Mouse (Mus musculus) left cerebral cortex, postnatal 36 days (tissue): ENCODE measurements around the gene Smco3. TPM values are rescaled to one million over a fixed set of nuclear protein-coding genes. Genes with fewer than 3 reads are reported as not detected.
"Not testable (repeated sequence)": the region's sequence is repeated elsewhere in the genome, so short reads cannot be mapped to it uniquely, and the experiment has no call there.

Experiments
- DNase-seq, 2 experiments: peaks; one replicate each; pipeline ENCODE4 v3.0.0; 2021 to 2022; ENCODE audit warnings: low spot score in 2 of 2, mixed read lengths in 1 of 2
- intact Hi-C: fragments of 180-260 bp; cut with DNase I; formaldehyde crosslinking; loops from one replicate; pipeline ENCODE4 v1.15.1; 2025
- total RNA-seq, 2 experiments: library from RNA; stranded (reverse); gene quantifications; 2 replicates each; pipeline ENCODE4 v1.2.3; 2021

Gene Smco3
- total RNA-seq, result 1 to 10 TPM; 3.6 to 5.6 TPM

DNA sequence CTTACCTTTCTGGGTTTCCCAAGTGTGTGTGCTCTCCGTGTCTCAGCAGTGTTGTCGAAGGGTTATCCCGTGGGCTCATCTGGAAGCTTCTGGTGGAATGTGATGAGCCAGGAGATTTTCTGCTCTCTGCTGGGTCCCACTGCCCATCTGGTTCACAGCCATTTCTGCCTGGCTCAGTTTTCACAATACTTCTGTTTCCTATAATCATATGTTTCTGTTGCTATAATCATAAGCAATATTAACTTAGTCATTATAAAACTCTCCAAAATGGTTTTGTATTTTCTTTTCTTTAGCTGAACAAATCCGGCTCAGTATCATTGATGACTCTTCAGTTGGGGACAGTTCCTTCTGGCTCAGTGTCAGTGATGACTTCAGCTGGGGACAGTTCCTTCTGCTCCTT, at the start of gene Smco3:
TSS of gene Smco3 (minus strand) at position 101 of the 400 bp plus-strand sequence.
- DNase-seq, result no peak
- intact Hi-C loops, result no loop called here

GRCm38 (mm10) chr6:136884766-136885165, 49.5 kb upstream of the Smco3 start:
- intact Hi-C loops, DNase-seq: not testable (repeated sequence)

DNA sequence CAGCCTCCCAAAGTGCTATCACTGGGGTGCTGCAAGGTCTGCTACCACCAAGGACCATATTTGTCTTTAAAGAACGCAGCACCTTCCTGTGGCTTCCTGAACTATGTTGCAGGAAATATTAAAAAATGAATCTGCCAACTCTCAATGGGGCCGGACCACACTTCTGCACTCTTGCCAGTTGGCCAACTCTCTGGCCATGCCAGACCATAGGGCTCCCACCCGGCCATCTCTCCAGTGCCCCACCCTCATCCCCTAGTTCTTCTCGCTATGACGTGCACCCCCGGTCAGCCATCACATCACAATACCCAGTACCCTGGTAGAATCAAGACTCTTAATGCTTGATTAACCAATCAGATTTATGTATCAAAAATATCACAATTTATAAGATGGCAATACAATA, 48.7 kb upstream of the Smco3 start:
- intact Hi-C loops, result no loop called here
- no peak for DNase-seq

- intact Hi-C loops, result no loop called here
- no peak for DNase-seq
Measured at GRCm38 (mm10) chr6:136883431-136883915, 48.2 kb upstream of the Smco3 start.

DNA sequence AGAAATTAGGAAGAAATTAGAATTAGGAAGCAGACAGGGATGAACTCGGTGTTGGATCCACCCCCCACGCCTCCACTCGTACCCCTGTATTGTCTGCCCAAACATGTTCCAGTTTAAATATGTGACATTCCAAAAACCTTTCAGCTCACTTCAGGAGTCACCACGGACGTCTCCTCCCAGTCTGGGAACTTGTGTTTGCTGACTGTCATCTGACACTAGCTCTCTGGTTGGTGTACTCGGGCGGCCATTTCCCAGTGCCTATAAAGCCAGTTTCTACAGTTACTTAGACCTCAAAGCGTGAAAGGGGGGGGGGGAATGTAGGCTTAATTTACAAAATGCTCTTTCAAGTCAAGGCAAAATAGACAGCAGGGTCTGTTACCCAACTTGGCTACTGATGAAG, 46.4 kb upstream of the Smco3 start:
- no peak for DNase-seq
- intact Hi-C loops, result no loop called here

GRCm38 (mm10) chr6:136875670-136876069, 40.4 kb upstream of the Smco3 start, which contains the start of gene Mgp:
Gene Mgp (minus strand): TSS chr6:136875823.
- intact Hi-C loops, result no loop called here
- DNase-seq, result peak; percentile 59 to 72

GRCm38 (mm10) chr6:136874599-136874998, 39.3 kb upstream of the Smco3 start:
- intact Hi-C loops, result no loop called here
- DNase-seq, result peak in 1 of 2 experiments; percentile 20

GRCm38 (mm10) chr6:136868921-136869320, 33.7 kb upstream of the Smco3 start:
- intact Hi-C loops, result loop anchor here (10.0 kb wide), 1 partner anchor 296 kb away; no protein-coding TSS in a partner anchor
- DNase-seq, result no peak

DNA sequence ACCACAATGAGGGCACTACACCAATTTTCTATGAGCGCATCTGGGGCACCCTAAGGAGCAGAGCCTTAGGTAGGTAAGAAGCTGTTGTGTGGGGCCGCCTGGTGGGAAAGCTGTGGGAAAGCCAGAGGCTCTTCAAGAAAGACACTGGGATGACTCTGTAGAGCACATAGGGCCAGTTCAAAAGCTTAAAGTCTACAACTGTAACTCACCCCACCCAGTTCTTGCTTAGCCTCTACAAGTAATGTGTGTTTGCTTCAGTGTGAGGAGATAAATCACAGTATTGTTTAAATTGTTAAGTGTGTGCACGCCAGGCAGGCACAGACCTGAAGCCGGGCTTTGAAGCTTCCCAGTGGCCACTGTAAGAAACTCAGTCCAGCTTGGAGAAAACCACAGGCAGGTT, 30.9 kb upstream of the Smco3 start:
- DNase-seq, result no peak
- intact Hi-C loops, result loop anchor here (10.0 kb wide), 1 partner anchor 299 kb away; no protein-coding TSS in a partner anchor

GRCm38 (mm10) chr6:136865360-136865759, 30.1 kb upstream of the Smco3 start:
- no peak for DNase-seq
- intact Hi-C loops, result loop anchor here (10.0 kb wide), 1 partner anchor 299 kb away; no protein-coding TSS in a partner anchor

DNA sequence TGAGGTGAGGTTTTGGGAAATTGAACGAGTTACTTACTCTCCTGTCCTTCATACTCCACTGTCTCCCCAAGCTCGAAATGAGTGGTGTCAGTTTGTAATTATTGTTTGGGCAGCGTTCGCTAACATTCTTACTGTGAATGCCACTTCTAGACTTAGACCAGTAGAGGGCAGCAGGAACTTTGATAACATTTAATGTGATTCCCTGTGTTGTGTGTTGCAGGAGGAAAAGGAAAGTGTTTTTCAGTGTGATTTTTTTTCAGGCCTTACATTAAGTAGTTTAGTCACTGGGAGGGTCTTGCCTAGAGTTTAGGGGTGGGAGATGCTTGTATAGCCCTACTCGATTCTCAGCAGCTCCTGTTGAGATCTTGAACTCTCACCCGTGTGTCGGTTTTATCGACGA, 25.8 kb upstream of the Smco3 start:
- intact Hi-C loops, result loop anchor here (1.0 to 10.0 kb wide), 4 partner anchors 59 to 304 kb away; no protein-coding TSS in a partner anchor
- DNase-seq, result no peak

DNA sequence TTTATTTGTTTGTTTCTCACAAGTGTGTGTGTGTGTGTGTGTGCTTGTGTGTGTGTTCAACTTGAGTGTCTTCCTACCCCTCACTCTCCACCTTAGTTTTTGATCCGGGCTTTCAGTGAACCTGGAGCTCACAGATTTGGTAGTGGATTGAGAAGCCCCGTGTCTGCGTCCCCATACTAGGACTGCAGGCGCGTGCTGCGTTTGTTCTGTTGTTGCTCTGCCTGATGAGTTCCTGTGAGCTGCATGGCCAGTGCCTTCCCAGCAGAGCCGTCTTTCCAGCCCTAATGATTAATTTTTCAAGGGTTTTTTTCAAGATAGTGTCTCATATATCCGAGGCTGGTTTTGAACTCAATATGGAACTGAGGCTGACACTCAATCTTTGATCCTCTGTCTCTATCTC, 23.2 kb upstream of the Smco3 start:
- intact Hi-C loops, result no loop called here
- no peak for DNase-seq

DNA sequence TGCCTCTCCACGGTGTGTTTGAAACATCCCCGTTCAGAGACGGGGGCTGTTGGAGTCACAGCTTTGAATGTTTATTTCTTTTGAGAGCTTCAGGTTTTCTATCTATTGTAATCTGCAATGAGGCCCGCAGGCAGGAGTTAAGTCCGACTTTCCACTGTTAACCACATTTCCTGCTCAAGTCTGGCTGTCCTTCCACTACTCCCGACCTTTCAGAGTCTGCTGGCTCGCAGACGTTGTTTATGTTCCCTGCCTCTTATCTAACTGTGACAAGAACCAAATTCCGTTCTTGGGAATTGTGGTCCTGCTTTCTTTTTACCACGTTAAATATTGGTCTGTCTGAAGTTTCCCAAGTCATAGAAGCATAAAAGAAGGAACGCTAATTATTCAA, 22.6 kb upstream of the Smco3 start:
- DNase-seq, result no peak
- intact Hi-C loops, result no loop called here

GRCm38 (mm10) chr6:136857186-136857872, 22.1 kb upstream of the Smco3 start, which contains the start of gene Art4:
Gene Art4 (minus strand): TSS chr6:136857733.
- intact Hi-C loops, result no loop called here
- DNase-seq, result no peak

DNA sequence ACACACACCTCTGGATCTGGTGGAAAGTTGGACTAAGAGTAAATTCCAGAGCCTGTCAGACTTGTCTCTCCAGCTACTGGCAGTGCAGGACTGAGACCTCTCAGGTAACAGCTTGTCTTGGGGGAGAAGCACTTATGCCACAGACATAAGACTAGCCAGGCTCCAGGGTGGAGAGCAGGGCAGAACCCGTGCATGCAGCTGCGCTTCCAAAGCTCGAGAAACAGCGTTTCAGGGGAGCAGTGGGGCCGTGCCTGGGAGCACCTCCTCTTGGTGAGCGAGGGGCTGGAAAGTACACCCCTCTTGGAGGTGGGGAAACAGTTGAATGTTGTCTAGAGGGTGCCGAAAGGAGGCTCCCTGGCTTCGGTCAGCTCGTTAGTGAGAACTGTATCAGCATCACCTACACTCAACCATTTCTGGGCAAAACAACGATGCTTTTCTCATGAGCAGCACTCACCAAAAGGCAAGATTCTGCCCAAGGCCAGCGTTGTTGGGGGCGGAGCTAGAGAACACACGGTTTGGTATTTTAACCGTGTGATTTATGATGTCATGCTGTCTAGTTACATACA, 20.9 kb upstream of the Smco3 start:
- intact Hi-C loops, result no loop called here

DNA sequence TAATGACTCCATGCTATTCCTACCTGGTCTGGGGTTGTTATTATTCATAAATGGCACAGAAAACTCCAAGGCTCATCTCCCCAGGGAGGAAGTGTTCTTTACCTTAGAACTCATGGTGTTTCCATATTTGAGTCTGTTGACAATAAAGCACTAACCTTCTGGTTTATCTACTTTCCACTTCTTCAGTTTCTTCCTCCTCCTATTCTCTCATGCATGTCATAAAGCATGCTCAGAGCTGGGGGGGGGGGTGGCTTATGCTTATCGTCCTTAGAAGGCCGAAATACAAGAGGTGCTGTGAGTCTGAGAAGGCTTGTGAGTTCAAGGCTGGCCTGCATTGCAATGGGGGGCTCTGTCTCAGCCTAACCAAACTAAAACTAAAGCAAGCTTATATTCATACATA, 19.9 kb upstream of the Smco3 start:
- no peak for DNase-seq
- intact Hi-C loops, result no loop called here

More for the DNA sequence above, 20.9 kb upstream of the Smco3 start:
- no peak for DNase-seq

DNA sequence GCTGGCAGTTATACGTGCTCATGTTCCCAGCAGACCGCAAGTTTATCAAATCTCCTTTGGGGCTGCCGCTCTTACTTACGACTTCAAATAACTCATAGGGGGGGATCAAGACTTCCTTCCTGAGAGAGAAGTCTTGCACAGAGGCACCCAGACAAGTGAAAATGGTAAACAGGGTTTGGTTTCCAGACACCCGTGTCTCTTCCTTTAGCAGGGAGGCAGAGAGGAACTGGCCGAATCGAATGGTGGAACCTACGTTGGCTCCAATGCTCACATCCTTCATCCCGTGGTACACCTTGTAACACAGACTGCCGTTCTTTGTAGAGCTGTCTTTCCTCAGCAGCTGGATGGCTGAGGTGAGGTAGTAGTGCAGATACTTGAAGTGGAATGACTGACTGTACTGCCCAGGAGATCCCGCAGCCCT, 19.1 kb upstream of the Smco3 start:
- intact Hi-C loops, result no loop called here
- DNase-seq, result no peak

DNA sequence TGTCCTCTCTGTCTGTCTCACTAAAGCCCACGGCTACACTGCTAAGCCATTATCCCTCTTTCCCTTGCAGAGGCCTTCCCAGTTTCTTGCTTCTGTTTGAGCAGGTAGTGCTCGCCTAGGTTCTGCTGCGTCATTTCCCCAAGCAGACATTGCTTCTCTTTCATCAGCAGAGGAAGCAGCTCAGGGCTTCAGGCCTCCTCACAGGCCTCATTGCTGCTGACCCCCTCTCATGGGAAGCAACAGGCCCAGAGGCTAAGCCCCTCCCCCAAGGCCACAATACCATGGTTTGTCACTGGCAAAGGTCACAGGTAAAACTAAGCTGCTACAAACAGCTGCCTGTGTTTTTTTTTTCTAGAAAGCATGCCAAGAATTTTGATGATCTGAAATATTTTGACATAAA, 17.5 kb upstream of the Smco3 start:
- intact Hi-C loops, result no loop called here
- DNase-seq, result no peak

GRCm38 (mm10) chr6:136852348-136852747, 17.1 kb upstream of the Smco3 start:
- DNase-seq, result no peak
- intact Hi-C loops, result no loop called here

- intact Hi-C loops, result no loop called here
- no peak for DNase-seq
Measured at GRCm38 (mm10) chr6:136850267-136850666, 15.0 kb upstream of the Smco3 start.

DNA sequence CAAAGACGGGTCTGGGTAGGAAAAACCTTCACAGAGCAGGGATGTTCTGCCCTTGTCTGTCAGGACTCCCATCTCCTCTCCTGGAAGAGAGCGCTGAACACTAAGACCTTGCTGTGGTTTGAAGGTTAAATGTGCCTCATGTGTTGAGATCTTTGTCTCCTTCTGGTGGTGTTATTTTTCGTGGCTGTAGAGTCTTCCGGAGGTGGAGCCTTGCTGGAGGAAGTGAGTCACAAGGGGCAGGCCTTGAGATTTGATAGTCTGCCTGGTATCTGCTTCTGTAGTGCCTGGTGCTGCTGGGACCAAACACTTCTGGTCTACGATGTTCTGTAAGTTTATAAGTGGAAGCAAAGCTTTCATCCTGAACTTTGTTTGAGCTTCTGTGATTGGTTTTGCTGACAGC, 13.7 kb upstream of the Smco3 start:
- intact Hi-C loops, result no loop called here
- DNase-seq, result no peak
